Mouse (Mus musculus): ENCODE measurements around the gene Ceacam19. TPM values are rescaled to one million over a fixed set of nuclear protein-coding genes. Genes with fewer than 3 reads are reported as not detected.

The Ceacam19 gene
- polyA plus RNA-seq, 1 experiment from 2014 or later, result 0.23 TPM

- no peaks in the 10 kb centered on the region for H3K79me2 ChIP-seq (ENCODE audit: inconsistent target)
- 96% methylated on average over 8 of the region's 8 CpGs for WGBS (ENCODE audit: missing documents)
- H3K4me3 ChIP-seq (ENCODE audit: inconsistent target), result no peak overlapping the region
- no peak overlapping the region for H3K27ac ChIP-seq
- H3K36me3 ChIP-seq (ENCODE audit: inconsistent target), result no peaks in the 10 kb centered on the region
These were observed 22.3 kb downstream of the Ceacam19 start for GRCm38 (mm10) chr7:19865246-19866036.

- 70% methylated on average over 2 of the region's 2 CpGs for WGBS (ENCODE audit: missing documents)
- no peaks in the 10 kb centered on the region for H3K36me3 ChIP-seq (ENCODE audit: inconsistent target)
- H3K79me2 ChIP-seq (ENCODE audit: inconsistent target), result no peaks in the 10 kb centered on the region
- H3K4me3 ChIP-seq (ENCODE audit: inconsistent target), result no peak overlapping the region
- no peak overlapping the region for H3K27ac ChIP-seq
These were observed 23.5 kb downstream of the Ceacam19 start for GRCm38 (mm10) chr7:19864241-19864640.

- no peaks in the 10 kb centered on the region for H3K79me2 ChIP-seq (ENCODE audit: inconsistent target)
- WGBS (ENCODE audit: missing documents), result 95% methylated on average over 9 of the region's 9 CpGs
- no peak within 1 kb of the TSS for H3K4me3 ChIP-seq (ENCODE audit: inconsistent target)
- no peaks in the 10 kb centered on the region for H3K36me3 ChIP-seq (ENCODE audit: inconsistent target)
- no peak within 1 kb of the TSS for H3K27ac ChIP-seq
These were observed 26.6 kb downstream of the Ceacam19 start, which contains the start of gene Ceacam16 for GRCm38 (mm10) chr7:19861199-19861598. Ceacam16 (minus strand) TSS chr7:19861299.

GRCm38 (mm10) chr7:19859740-19860139 lies 28.0 kb downstream of the Ceacam19 start:
- no peak overlapping the region for H3K4me3 ChIP-seq (ENCODE audit: inconsistent target)
- 73% methylated on average over 10 of the region's 10 CpGs for WGBS (ENCODE audit: missing documents)
- no peak overlapping the region for H3K27ac ChIP-seq
- no peaks in the 10 kb centered on the region for H3K79me2 ChIP-seq (ENCODE audit: inconsistent target)
- no peaks in the 10 kb centered on the region for H3K36me3 ChIP-seq (ENCODE audit: inconsistent target)

GRCm38 (mm10) chr7:19856283-19856682 lies 31.5 kb downstream of the Ceacam19 start:
- H3K4me3 ChIP-seq (ENCODE audit: inconsistent target), result no peak overlapping the region
- H3K79me2 ChIP-seq (ENCODE audit: inconsistent target), result no peaks in the 10 kb centered on the region
- WGBS (ENCODE audit: missing documents), result 74% methylated on average over 6 of the region's 6 CpGs
- H3K36me3 ChIP-seq (ENCODE audit: inconsistent target), result no peaks in the 10 kb centered on the region
- no peak overlapping the region for H3K27ac ChIP-seq

GRCm38 (mm10) chr7:19855663-19856062 lies 32.1 kb downstream of the Ceacam19 start:
- H3K79me2 ChIP-seq (ENCODE audit: inconsistent target), result no peaks in the 10 kb centered on the region
- H3K27ac ChIP-seq, result no peak overlapping the region
- H3K36me3 ChIP-seq (ENCODE audit: inconsistent target), result no peaks in the 10 kb centered on the region
- WGBS (ENCODE audit: missing documents), result 59% methylated on average over 5 of the region's 5 CpGs
- no peak overlapping the region for H3K4me3 ChIP-seq (ENCODE audit: inconsistent target)

GRCm38 (mm10) chr7:19853526-19853925 lies 34.2 kb downstream of the Ceacam19 start:
- 92% methylated on average over 16 of the region's 20 CpGs for WGBS (ENCODE audit: missing documents)
- Histone ChIP-seq H3K4me3 (ENCODE audit: inconsistent target) (no peak overlapping the region), H3K36me3 (ENCODE audit: inconsistent target) (no peaks in the 10 kb centered on the region), H3K79me2 (ENCODE audit: inconsistent target) (no peaks in the 10 kb centered on the region), H3K27ac (no peak overlapping the region)

GRCm38 (mm10) chr7:19851858-19852570 lies 35.8 kb downstream of the Ceacam19 start, which contains the start of gene Gm19345:
Gm19345 (plus strand) TSS chr7:19852003.
- WGBS (ENCODE audit: missing documents), result 10% methylated on average over 33 of the region's 33 CpGs
- Histone ChIP-seq H3K4me3 (ENCODE audit: inconsistent target) (no peak within 1 kb of the TSS), H3K36me3 (ENCODE audit: inconsistent target) (no peaks in the 10 kb centered on the region), H3K27ac (no peak within 1 kb of the TSS), H3K79me2 (ENCODE audit: inconsistent target) (no peaks in the 10 kb centered on the region)

- Histone ChIP-seq H3K4me3 (ENCODE audit: inconsistent target) (no peak overlapping the region), H3K36me3 (ENCODE audit: inconsistent target) (no peaks in the 10 kb centered on the region), H3K27ac (no peak overlapping the region), H3K79me2 (ENCODE audit: inconsistent target) (no peaks in the 10 kb centered on the region)
- under 1% methylated on average over 15 of the region's 15 CpGs for WGBS (ENCODE audit: missing documents)
These were observed 43.1 kb downstream of the Ceacam19 start for GRCm38 (mm10) chr7:19844521-19845171.

- Histone ChIP-seq H3K79me2 (ENCODE audit: inconsistent target) (no peaks in the 10 kb centered on the region), H3K4me3 (ENCODE audit: inconsistent target) (no peak overlapping the region), H3K27ac (no peak overlapping the region), H3K36me3 (ENCODE audit: inconsistent target) (no peaks in the 10 kb centered on the region)
- WGBS (ENCODE audit: missing documents), result 19% methylated on average over 11 of the region's 11 CpGs
These were observed 44.2 kb downstream of the Ceacam19 start for GRCm38 (mm10) chr7:19843561-19843960.

GRCm38 (mm10) chr7:19842885-19843504 lies 44.8 kb downstream of the Ceacam19 start:
- no peak overlapping the region for H3K27ac ChIP-seq
- H3K4me3 ChIP-seq (ENCODE audit: inconsistent target), result no peak overlapping the region
- no peaks in the 10 kb centered on the region for H3K79me2 ChIP-seq (ENCODE audit: inconsistent target)
- H3K36me3 ChIP-seq (ENCODE audit: inconsistent target), result no peaks in the 10 kb centered on the region
- 76% methylated on average over 19 of the region's 19 CpGs for WGBS (ENCODE audit: missing documents)

- no peak overlapping the region for H3K4me3 ChIP-seq (ENCODE audit: inconsistent target)
- H3K36me3 ChIP-seq (ENCODE audit: inconsistent target), result no peaks in the 10 kb centered on the region
- no peaks in the 10 kb centered on the region for H3K79me2 ChIP-seq (ENCODE audit: inconsistent target)
- H3K27ac ChIP-seq, result no peak overlapping the region
- WGBS (ENCODE audit: missing documents), result 82% methylated on average over 21 of the region's 21 CpGs
These were observed 45.9 kb downstream of the Ceacam19 start for GRCm38 (mm10) chr7:19841686-19842413.

GRCm38 (mm10) chr7:19840936-19841335 lies 46.8 kb downstream of the Ceacam19 start:
- Histone ChIP-seq H3K79me2 (ENCODE audit: inconsistent target) (no peaks in the 10 kb centered on the region), H3K27ac (no peak overlapping the region), H3K4me3 (ENCODE audit: inconsistent target) (no peak overlapping the region), H3K36me3 (ENCODE audit: inconsistent target) (no peaks in the 10 kb centered on the region)
- WGBS (ENCODE audit: missing documents), result 94% methylated on average over 3 of the region's 3 CpGs

GRCm38 (mm10) chr7:19840371-19840770 lies 47.4 kb downstream of the Ceacam19 start:
- WGBS (ENCODE audit: missing documents), result 85% methylated on average over 4 of the region's 4 CpGs
- H3K36me3 ChIP-seq (ENCODE audit: inconsistent target), result no peaks in the 10 kb centered on the region
- no peaks in the 10 kb centered on the region for H3K79me2 ChIP-seq (ENCODE audit: inconsistent target)
- no peak overlapping the region for H3K27ac ChIP-seq
- no peak overlapping the region for H3K4me3 ChIP-seq (ENCODE audit: inconsistent target)
